Mouse (Mus musculus) ZHBTc4 (cell line): ENCODE measurements at regions not wholly inside any gene's neighbourhood (a gene's known extent, or its start where the extent isn't known, plus 50 kb on each side); places are given as distances from the start of the nearest gene placed in this dataset.

Source experiments
- DNase-seq: peaks from one replicate; pipeline ENCODE4 v3.0.0-alpha.2; 2011; ENCODE audit warnings: low read depth, low spot score

DNA sequence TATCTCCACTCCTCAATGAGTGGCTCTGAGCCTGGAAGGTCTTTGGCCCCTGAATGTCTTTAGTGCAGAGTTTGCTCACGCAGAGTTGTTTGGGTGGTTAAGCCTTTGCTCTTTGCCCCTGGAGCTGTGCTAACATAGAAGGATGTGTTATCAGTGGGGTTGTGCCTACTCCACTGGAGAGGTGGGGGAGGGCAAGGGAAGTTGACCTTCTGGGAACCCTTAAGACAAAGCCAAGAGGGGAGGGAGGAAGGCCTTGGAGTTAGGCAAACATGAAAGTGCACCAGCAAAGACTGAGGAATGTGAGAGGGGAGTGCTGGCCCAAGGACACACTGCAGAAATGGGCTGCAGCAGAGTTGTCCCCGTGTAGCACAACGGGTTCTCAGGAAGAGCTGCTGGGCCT is 96.3 kb upstream of the Shh start:
- no peak for DNase-seq

DNA sequence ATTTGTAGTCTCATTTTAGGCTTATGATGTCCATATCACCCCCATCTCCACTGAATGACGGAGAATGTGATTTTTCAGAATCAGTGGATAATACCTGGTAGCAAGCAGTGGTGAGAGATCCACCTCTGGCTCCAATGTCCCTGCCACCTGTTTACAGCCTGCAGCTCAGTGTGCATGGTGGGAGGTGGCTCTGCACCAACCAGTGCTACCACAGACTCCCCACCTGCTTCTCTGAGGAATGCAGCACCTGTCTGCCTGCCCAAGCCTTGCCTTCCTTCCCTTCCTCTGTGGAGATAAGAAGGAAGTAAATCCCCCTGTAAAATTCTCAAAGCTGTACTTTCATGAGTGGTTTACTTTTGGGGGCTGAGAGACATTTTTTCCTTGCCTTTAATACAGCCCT is 95.9 kb upstream of the Shh start:
- DNase-seq: no peak

DNA sequence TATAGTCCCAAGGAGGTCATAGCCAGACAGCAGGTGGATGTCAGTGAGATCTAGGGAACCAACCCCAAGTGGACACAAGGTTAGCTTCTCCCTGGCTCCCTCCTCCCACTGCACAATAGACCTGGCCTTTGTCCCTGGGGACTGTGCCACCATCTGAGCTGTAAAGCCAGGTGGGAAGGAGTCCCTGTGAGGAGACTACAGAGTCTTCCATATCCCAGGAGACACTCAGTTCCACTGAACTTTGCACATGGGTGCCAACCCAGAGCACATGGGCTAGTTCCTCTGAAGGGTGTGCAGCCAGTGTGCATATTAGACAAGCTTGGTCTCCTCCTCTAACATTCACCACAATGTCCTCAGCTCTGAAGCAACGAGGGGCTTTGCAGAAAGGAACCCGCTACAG is 86.5 kb upstream of the Shh start:
- DNase-seq: no peak

DNA sequence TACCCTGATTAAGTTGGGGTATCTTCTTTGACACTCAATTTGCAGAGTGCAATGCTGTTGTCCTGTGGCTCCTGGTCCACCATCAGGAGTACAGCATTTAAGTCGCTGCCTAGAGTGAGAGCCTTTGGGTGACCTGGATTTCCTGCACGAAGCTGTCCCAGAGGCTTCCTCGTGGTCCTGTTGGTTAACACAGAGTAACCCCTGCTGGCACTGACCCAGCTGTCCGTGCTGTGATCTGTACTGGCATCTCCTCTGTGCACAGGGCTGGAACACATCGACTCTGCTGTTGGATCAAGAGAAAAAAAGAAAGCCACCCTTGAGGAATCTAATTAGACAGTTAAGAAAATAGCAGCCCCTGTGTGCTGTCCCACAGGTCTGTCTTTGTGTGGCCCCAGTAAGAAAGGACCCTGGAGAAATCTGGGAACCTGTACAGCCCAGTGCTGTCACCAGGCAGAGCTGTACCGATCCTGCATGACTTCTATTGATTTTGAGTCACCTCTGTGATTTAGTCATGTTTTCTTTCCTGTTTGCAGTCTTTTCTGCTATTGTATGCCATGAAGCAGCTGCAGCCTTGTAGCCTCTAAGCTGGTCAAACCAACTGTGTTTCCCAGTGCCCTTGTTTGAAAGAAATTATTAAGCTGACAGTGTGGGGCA is 63.3 kb upstream of the Shh start:
- DNase-seq: no peak

DNA sequence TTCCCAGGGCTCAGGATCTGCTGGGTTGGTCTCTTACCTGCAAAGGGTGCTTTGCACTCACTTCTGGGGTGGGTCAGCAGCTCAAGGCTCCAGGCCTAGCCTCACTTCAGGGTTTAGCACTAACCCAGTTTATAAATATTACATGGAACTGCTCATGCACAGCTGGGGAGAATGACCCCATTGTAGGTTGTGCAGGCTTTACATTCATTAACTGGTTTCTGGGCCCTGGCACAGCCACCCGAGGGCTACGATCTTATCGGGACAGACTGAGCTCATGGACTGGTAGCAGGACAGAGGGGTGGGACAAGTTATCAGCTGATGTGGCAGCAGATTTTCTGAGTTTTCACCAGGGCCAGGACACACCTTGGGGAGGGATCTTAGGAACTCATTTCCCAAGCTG is 59.4 kb upstream of the Shh start:
- DNase-seq: no peak

DNA sequence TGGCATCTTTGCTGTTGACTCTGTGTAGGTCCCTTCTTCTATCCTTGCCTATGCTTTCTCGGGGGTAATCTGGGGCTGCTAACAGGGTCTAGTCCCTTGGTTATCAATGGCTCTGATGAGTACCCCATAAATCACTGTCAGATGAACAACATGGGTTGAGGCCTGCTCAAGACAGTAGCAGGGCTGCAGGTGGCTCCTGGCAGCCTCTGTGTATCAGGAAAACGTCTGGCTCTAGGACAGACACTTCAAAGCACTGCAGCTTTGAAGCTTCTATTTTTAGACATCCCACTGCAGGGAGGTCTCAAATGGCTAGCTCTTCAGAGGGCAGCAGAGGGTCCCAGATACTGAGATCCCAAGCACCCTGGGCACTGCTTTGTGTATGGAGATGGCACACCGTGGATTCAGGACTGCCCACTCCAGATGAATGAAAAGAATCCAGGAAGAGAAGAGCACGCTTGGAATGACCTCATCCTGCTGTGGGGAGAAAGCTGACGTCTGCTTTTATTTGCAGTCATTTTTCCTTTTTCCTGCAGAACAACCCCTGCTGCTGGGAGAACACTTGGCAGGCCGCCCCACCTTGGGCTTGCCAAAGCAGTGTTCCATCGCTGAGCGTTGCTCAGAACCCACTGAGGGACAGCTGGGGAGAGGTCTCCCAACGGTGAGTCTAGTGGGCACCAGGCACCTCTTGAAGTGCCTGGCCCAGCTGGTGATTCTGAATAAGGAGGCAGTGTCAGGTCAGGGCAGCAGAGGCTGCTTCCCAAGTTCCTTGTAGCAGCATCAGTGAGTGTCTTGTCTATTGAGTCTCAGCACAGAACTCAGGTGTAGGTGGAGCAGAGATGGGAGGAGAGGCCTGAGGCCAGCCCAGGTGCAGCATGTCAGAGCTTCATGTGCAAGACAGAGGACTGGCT is 54.0 kb upstream of the Shh start:
- DNase-seq: no peak

DNA sequence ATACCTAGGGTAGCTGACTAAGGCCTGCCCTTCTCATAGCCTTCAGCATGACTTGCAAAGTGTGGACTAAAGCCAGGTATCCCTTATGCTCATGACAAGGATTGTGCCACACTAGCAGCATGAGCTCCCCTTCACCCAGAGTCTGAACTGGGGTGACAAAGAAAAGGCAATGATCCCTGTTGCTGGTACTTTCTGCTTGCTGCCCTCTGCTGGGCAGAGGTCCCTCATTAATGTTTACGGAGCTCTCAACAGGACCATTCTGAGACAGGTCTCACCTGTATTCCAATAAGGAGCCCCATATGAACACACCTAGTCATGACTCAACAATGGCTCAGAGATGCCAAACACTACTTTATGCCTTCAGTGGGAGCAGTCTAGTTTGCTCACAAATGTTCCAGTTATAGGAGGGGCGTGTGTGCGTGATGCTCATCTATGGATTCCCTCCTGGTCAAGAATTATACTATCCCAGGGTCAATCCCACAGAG is 52.0 kb upstream of the Shh start:
- DNase-seq: no peak
